Mouse (Mus musculus): Measurements from ENCODE around the gene Pex11g. TPM values are rescaled to one million over a fixed set of nuclear protein-coding genes. Genes with fewer than 3 reads are reported as not detected.

Gene Pex11g
- polyA plus RNA-seq, 1 experiment from 2014 or later, result 9.1 TPM

GRCm38 (mm10) chr8:3483546-3483945 is 16.1 kb upstream of the Pex11g start:
- Histone ChIP-seq H3K9ac (replicated peaks; ENCODE audit: low read depth) (no peak overlapping the region), H3K4me1 (ENCODE audit: insufficient read depth, low read depth, low read length) (no peaks in the 10 kb centered on the region), H3K27ac (ENCODE audit: low read length) (no peak overlapping the region), H3K4me3 (ENCODE audit: low read depth, low read length) (no peak overlapping the region), H3K9me3 (ENCODE audit: low read length) (no peaks in the 10 kb centered on the region), H3K27me3 (replicated peaks; ENCODE audit: insufficient read depth, low read length) (no peaks in the 10 kb centered on the region), H3K4me2 (replicated peaks; ENCODE audit: low read depth, low read length) (no peak overlapping the region), H3K36me3 (ENCODE audit: insufficient read depth, low read length) (no peaks in the 10 kb centered on the region)
- WGBS, result 45% methylated on average over 7 of the region's 7 CpGs
- TF ChIP-seq CTCF (IDR thresholded peaks at IDR 0.05) (no peak), EP300 (IDR thresholded peaks at IDR 0.05) (peak; percentile 18; the same call in 1 of the 2 replicates)
- ATAC-seq (peak; percentile 52), DNase-seq (ENCODE audit: low spot score) (peak; percentile 17)

DNA sequence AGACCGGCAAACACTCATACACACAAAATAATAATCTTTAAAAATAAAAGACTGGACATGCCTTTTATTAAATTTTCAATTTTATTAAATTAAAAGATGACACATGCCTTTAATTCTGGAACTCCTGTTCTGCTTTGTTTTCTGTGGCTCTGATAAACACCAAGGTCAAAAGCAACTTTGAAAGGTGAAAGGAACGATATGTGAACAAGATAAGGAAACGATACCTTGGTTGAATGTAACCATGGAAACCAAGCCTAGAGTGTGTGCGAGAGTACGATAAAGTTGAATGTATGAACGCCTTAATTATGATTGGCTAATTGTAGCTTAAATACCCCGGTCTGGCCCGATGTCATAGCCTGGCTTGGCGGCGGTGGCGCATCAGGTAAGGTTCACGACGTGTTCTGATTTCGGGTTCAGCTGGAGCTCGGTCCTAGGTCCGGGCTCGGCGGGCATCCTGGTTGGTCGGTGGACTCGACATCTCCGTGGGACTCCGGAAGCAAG is 14.8 kb upstream of the Pex11g start:
- no peaks in the 10 kb centered on the region for H3K4me1 ChIP-seq (ENCODE audit: insufficient read depth, low read depth, low read length)
- H3K9me3 ChIP-seq (ENCODE audit: low read length), result no peaks in the 10 kb centered on the region
- H3K27ac ChIP-seq (ENCODE audit: low read length), result no peak overlapping the region
- no peak overlapping the region for H3K9ac ChIP-seq (replicated peaks; ENCODE audit: low read depth)
- no peaks in the 10 kb centered on the region for H3K27me3 ChIP-seq (replicated peaks; ENCODE audit: insufficient read depth, low read length)
- ATAC-seq, result no peak
- DNase-seq (ENCODE audit: low spot score), result no peak
- WGBS, result 78% methylated on average over 22 of the region's 22 CpGs
- TF ChIP-seq EP300 (IDR thresholded peaks at IDR 0.05), result no peak
- no peak for TF ChIP-seq CTCF (IDR thresholded peaks at IDR 0.05)
- H3K4me3 ChIP-seq (ENCODE audit: low read depth, low read length), result no peak overlapping the region
- no peaks in the 10 kb centered on the region for H3K36me3 ChIP-seq (ENCODE audit: insufficient read depth, low read length)
- H3K4me2 ChIP-seq (replicated peaks; ENCODE audit: low read depth, low read length), result no peak overlapping the region

GRCm38 (mm10) chr8:3481605-3482004 is 14.1 kb upstream of the Pex11g start:
- TF ChIP-seq EP300 (IDR thresholded peaks at IDR 0.05) (no peak), CTCF (IDR thresholded peaks at IDR 0.05) (no peak)
- Histone ChIP-seq H3K4me1 (ENCODE audit: insufficient read depth, low read depth, low read length) (no peaks in the 10 kb centered on the region), H3K9ac (replicated peaks; ENCODE audit: low read depth) (no peak overlapping the region), H3K4me3 (ENCODE audit: low read depth, low read length) (no peak overlapping the region), H3K9me3 (ENCODE audit: low read length) (no peaks in the 10 kb centered on the region), H3K4me2 (replicated peaks; ENCODE audit: low read depth, low read length) (0 out of 2 replicates have a peak overlapping the region, but pooled peaks have one; percentile 25), H3K27me3 (replicated peaks; ENCODE audit: insufficient read depth, low read length) (no peaks in the 10 kb centered on the region), H3K27ac (ENCODE audit: low read length) (no peak overlapping the region), H3K36me3 (ENCODE audit: insufficient read depth, low read length) (no peaks in the 10 kb centered on the region)
- peak; percentile 46; the same call in 1 of the 2 replicates for ATAC-seq
- DNase-seq (ENCODE audit: low spot score), result peak; percentile 59
- 57% methylated on average over 5 of the region's 5 CpGs for WGBS

DNA sequence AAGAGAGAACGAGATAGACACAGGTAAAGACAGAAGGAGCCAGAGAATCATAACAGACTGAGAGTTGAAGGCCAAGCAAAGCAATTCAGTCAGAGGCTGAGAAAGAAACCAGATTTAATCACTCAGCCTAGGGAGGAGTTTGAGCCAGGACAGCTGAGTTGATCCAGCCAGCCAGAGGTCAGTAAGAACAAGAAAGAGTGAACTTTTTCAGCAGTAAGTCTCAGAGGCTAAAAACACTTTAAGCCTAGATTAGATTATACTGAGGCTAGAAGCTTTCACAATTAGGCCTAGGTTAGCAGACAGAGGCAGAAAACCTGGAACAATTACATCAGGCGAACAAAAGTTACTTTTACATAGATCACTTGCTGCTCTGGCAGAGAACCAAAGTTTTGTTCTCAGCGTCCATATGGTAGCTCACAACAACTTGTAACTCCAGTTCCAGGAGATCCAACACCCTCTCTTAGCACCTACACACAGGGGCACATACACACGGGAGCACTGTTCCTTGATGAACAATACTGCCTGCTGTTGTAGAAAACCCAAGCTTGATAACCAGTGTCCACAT is 12.8 kb upstream of the Pex11g start:
- Histone ChIP-seq H3K9ac (replicated peaks; ENCODE audit: low read depth) (no peak overlapping the region), H3K27me3 (replicated peaks; ENCODE audit: insufficient read depth, low read length) (no peaks in the 10 kb centered on the region), H3K4me2 (replicated peaks; ENCODE audit: low read depth, low read length) (no peak overlapping the region), H3K4me1 (ENCODE audit: insufficient read depth, low read depth, low read length) (no peaks in the 10 kb centered on the region), H3K27ac (ENCODE audit: low read length) (no peak overlapping the region), H3K9me3 (ENCODE audit: low read length) (no peaks in the 10 kb centered on the region), H3K4me3 (ENCODE audit: low read depth, low read length) (no peak overlapping the region), H3K36me3 (ENCODE audit: insufficient read depth, low read length) (no peaks in the 10 kb centered on the region)
- peak; percentile 30 for DNase-seq (ENCODE audit: low spot score)
- no peak for ATAC-seq
- no peak for TF ChIP-seq EP300 (IDR thresholded peaks at IDR 0.05)
- WGBS, result 52% methylated on average over 4 of the region's 4 CpGs

GRCm38 (mm10) chr8:3475715-3476429 is 8.4 kb upstream of the Pex11g start:
- no peak overlapping the region for H3K27ac ChIP-seq (ENCODE audit: low read length)
- no peaks in the 10 kb centered on the region for H3K9me3 ChIP-seq (ENCODE audit: low read length)
- no peak overlapping the region for H3K4me3 ChIP-seq (ENCODE audit: low read depth, low read length)
- TF ChIP-seq CTCF (IDR thresholded peaks at IDR 0.05) (no peak), EP300 (IDR thresholded peaks at IDR 0.05) (no peak)
- no peak overlapping the region for H3K9ac ChIP-seq (replicated peaks; ENCODE audit: low read depth)
- no peaks in the 10 kb centered on the region for H3K4me1 ChIP-seq (ENCODE audit: insufficient read depth, low read depth, low read length)
- DNase-seq (ENCODE audit: low spot score), result no peak
- no peaks in the 10 kb centered on the region for H3K27me3 ChIP-seq (replicated peaks; ENCODE audit: insufficient read depth, low read length)
- peak overlapping the region; percentile 35 for H3K4me2 ChIP-seq (replicated peaks; ENCODE audit: low read depth, low read length)
- WGBS, result 25% methylated on average over 37 of the region's 37 CpGs
- no peaks in the 10 kb centered on the region for H3K36me3 ChIP-seq (ENCODE audit: insufficient read depth, low read length)
- no peak for ATAC-seq

DNA sequence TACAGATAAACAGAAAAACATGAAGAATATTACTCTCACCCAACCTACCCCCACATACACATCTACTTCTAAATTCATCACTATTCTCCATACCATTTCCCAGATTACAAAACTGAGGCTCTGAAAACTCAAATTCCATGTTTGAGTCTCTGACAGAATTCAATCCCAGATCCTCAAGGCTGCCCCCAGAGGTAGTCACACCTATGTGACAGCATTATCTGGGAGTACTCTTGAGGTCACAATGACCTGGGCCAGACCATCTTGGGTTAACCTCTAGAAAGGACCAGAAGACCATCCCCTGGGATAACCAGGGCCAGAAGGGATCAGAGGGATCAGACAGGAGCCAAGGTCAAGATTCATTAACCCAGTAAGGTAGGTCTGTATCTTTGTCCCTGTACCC is 3.1 kb upstream of the Pex11g start, which contains the start of gene Tex45:
Tex45 (plus strand) TSS at position 301 of the 400 bp plus-strand sequence.
- H3K9me3 ChIP-seq (ENCODE audit: low read length), result no peaks in the 10 kb centered on the region
- TF ChIP-seq CTCF (IDR thresholded peaks at IDR 0.05), result no peak
- no peak for TF ChIP-seq EP300 (IDR thresholded peaks at IDR 0.05)
- no peak for ATAC-seq

More for the DNA sequence above, 3.1 kb upstream of the Pex11g start, which contains the start of gene Tex45:
- H3K9ac ChIP-seq (replicated peaks; ENCODE audit: low read depth), result no peak within 1 kb of the TSS
- H3K27ac ChIP-seq (ENCODE audit: low read length), result no peak within 1 kb of the TSS
- H3K36me3 ChIP-seq (ENCODE audit: insufficient read depth, low read length), result no peaks in the 10 kb centered on the region
- DNase-seq (ENCODE audit: low spot score), result no peak
- peaks cover 6% of the 10 kb centered on the region; the same call in 1 of the 2 replicates for H3K4me1 ChIP-seq (ENCODE audit: insufficient read depth, low read depth, low read length)
- H3K27me3 ChIP-seq (replicated peaks; ENCODE audit: insufficient read depth, low read length), result no peaks in the 10 kb centered on the region
- H3K4me3 ChIP-seq (ENCODE audit: low read depth, low read length), result no peak within 1 kb of the TSS
- no peak within 1 kb of the TSS for H3K4me2 ChIP-seq (replicated peaks; ENCODE audit: low read depth, low read length)

Data from lung, postnatal 0 days (tissue).